Mouse (Mus musculus): ENCODE data around the gene Cav1.

Gene Cav1

DNA sequence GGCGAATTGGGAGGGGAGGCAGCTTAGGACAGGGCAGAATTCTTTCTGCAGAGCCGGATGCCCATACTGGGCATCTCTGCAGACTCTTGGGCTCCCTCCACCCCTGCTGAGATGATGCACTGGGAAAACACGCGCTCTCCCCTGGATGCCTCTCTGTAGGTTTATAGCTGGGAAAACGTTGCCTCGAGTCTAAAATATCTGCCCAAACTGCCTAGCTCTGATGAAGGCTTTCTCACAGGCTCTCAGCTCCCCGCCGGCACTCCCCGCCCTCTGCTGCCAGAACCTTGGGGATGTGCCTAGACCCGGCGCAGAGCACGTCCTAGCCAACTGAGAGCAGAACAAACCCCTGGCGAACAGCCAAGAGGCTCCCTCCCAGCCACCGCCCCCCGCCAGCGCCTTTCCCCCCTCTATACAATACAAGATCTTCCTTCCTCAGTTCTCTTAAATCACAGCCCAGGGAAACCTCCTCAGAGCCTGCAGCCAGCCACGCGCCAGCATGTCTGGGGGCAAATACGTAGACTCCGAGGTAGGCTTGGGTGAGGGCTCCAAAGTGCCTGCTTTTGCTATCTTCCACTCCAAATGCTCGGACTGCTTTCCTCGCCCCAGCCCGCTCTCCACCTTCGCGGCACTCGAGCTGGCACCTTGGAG lies at the start of gene Cav1:
TSS of gene Cav1 (plus strand) at position 382 of the 648 bp plus-strand sequence.
- peak; percentile 45 for DNase-seq

DNA sequence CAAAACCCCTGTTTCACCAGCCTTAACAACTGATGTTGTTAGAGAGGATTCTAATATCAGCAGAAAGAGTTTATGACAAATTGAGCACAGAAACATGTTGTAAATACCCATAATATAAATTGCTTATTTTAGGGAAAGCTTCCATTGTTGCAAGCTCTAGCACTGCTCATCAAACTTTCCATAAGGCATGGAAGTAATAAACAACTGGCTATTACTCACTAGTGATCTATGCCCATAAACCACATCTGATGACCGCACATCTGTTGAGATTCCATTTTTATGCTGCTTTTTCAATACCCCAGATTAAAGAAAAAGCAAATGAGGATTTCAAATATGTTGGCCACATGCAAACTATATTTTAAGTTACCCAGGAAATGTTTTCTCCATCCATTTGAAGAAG lies 48.0 kb upstream of the Cav1 start:
- DNase-seq = no peak

DNA sequence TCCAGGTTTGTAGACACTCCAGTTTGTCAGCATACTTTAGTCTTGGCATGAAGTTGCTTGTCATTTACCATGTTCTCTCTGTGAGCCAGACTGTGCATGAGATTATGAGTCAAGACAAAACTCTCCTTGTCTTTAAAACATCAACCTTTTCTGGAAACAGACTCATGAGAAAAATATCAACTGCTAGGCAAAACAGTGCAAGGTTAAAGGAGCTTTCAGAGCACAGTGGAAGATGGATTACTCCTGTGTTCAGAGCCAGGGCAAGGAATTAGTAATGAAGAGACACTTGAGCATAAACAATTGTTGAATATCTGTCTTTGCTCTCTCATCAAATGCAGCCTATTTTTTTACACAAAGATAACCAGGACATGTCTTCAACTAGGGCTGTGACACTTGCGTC lies 47.2 kb upstream of the Cav1 start:
- DNase-seq = no peak

DNA sequence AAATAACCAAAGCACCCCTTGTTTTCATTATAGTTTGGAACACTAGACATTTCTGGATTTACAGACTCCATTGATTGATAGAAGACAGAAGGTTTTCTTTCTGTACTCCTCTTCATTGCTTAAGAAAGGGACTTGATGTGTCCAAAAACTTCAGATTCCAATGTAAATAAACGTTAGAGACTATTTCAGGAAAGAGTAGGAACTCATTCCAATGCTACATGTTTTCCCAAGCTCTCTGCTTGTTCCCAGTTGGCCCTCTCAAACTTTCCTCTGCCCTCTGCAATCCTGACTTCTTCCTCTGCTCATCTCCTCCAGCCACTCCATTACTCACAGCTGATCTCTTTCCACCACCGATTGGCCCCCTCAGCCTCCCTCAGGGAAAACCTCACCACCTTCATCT lies 43.3 kb upstream of the Cav1 start:
- no peak for DNase-seq

GRCm38 (mm10) chr6:17265043-17265442 lies 41.1 kb upstream of the Cav1 start:
- no peak for DNase-seq

- DNase-seq = no peak
Measured at GRCm38 (mm10) chr6:17266466-17266865, 39.7 kb upstream of the Cav1 start.

DNA sequence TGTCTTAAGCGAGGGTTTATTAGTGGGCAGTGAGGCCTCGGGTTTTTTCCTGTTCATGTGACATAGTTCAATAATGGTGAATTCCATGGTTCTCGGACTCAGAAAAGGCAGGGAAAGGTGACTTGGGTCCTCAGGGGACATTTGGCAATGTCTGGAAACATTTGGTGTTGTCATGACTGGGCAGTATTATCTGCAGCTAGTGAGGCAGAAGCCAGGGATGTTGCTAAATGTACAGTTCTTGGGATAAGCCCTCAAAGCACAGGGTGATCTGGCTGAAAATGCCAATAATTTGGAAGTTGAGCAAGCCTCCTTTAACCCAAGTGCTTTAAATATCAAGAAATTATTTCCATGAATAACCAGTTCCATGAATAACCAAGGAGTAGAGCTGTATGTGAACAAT lies 27.8 kb upstream of the Cav1 start:
- no peak for DNase-seq

GRCm38 (mm10) chr6:17280939-17281756 lies 25.0 kb upstream of the Cav1 start, which contains the start of gene Cav2:
Cav2 (plus strand) TSS chr6:17281185.
- peak; percentile 54 for DNase-seq

DNA sequence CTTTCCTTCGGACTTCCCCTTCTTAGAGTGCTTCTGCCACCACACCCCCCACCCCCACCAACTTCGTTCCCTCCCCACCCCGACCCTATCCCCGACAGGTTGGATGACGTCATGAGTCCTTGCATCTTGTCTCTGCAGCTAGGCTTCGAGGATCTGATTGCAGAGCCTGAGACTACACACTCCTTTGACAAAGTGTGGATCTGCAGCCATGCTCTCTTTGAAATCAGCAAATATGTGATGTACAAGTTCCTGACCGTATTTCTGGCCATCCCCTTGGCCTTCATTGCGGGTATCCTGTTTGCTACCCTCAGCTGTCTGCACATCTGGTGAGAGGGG lies 24.4 kb upstream of the Cav1 start:
- no peak for DNase-seq

- DNase-seq = no peak
Measured at GRCm38 (mm10) chr6:17282159-17282558, 24.0 kb upstream of the Cav1 start.

- DNase-seq = no peak
Measured at GRCm38 (mm10) chr6:17283834-17284233, 22.3 kb upstream of the Cav1 start.

DNA sequence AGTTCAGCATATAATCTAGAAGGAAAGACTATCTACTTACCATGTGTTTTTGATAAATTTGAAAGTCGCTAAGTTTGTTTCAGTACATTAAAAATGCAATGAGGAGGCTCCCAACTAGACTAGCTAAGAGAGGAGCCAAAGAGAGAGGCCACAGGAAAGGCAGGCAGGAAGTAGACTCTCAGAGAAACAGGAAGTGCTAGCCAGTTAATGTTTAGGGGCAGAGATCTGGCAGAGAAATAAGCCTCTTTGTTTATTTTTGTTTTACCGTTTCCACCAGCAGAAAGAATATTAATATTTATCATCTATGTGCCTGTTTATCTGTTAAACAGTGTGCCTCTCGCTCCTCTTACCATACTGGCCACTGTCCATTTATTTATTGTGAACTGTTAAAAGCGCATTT lies 19.8 kb upstream of the Cav1 start:
- no peak for DNase-seq

DNA sequence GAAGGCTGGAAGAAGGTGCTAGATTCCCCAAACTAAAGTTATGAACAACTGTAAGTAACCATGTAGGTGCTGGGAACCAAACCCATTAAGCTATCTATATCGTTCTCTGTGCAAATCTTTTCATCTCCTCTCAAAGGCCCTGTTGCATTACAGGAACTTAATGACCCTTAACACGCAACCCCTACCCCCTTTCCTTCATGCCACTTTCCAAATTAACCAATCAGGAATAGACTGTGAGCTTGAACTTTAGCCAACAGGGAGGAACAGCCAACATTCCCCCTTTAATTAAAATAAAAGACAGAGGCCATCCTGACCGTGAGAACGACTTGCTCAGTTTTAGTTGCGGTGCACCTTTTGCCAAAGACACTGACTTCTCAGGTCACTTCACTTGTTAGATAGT lies 11.0 kb upstream of the Cav1 start:
- DNase-seq = no peak

DNA sequence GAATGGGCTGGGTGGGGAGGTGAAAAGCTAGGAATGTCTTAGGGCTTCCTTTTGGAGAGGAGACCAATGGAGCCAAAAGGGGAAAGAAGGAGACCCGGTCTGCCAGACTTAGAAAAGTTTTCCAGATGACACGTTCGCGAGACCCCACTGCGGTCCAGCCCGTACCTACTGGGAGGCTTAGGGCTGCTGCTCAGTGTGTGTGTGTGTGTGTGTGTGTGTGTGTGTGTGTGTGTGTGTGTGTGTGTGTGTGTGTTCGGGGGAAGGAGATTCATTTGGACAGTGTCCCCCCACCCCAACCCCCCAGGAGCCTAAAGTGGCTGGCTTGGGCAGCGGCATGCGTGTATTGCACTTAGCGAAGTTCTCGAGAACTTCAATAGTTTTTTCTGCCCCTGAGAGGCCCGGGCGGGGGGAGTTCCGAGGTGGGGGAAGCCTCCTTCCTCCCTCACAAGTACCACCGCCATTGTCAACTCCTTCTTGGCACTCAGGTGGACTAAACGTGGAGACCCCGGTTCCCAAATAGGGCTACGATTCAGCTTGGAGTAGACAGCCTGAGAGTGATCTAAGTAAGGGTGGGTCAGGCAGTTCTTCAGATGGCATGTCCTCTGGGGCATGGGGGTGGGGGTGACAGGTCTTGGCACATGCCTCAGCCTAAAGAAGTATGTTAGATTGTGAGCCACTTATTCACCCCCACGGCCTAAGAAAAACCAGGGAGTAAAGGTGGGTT lies 629 bp downstream of the Cav1 start:
- DNase-seq = no peak

GRCm38 (mm10) chr6:17307461-17308115 lies 1.5 kb downstream of the Cav1 start:
- peak; percentile 9 for DNase-seq

DNA sequence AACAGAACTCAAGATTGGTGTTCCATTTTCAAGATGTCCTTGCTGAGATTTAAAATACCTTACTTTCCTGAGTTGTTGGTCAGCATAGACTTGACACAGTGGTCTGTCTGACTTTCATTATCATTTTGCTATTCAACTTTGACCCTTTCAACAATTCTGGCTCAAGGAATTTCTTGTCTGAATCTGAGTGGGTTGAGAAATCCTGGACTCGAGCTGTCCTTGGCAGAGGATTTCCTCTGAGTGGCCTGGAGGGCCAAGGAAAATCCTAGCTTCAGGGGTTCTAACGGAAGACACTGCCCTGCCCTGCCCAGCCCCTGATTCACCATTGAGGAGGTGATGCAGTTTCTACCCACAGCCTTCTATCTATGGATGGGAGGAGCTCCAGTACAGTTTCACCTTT lies 2.5 kb downstream of the Cav1 start:
- no peak for DNase-seq

DNA sequence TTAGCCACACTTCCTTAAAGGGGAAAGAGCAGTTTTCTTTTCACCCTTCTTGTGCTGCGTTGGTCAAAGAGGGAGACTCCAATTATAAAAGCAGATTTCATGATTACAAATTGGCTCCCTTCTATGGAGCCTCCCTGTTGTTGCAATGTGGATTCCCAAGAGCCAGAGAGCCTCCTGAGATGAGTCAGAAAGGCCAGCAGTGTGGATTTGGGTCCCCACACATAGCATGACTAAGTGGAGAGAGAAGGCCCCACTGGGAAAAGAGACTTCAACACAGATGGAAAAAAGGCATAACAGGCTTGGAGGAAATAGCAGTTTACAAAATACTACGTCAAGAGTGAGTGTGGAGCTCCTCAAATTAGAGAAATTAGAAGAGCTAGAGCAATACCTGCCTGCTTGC lies 3.1 kb downstream of the Cav1 start:
- no peak for DNase-seq

GRCm38 (mm10) chr6:17314241-17314640 lies 8.1 kb downstream of the Cav1 start:
- DNase-seq = no peak

- DNase-seq = no peak
Measured at GRCm38 (mm10) chr6:17314659-17315616, 8.8 kb downstream of the Cav1 start.

- no peak for DNase-seq
Measured at GRCm38 (mm10) chr6:17316294-17317166, 10.4 kb downstream of the Cav1 start.

DNA sequence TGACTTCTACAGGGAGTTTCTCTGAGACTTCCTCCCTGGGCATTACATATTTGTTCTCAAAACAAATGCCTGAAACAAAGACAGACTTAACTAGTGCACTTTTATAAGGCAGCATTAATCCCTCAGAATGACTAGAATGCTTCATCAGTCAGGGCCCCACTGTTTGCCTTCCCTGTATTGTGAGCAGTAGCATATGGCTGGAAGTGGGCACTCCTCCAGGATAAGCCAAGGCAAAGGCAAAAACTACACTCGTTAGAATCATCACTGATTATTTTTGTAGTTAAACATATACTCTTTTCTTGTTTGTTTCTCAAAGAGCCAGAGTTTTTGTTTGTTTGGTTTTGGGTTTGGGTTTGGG lies 11.0 kb downstream of the Cav1 start:
- no peak for DNase-seq

All from layer of hippocampus, adult 9-11 months (tissue).